Mouse (Mus musculus): Measurements from ENCODE around the gene Hnf1a. TPM values are rescaled to one million over a fixed set of nuclear protein-coding genes. Genes with fewer than 3 reads are reported as not detected.

Hnf1a gene
- total RNA-seq, 2 experiments from 2014 or later = not detected

- DNase-seq (ENCODE audit: extremely low spot score in 1 of 2, low spot score in 1 of 2) = no peak
Observed at GRCm38 (mm10) chr5:114908598-114909305, 62.1 kb downstream of the Hnf1a start.

DNA sequence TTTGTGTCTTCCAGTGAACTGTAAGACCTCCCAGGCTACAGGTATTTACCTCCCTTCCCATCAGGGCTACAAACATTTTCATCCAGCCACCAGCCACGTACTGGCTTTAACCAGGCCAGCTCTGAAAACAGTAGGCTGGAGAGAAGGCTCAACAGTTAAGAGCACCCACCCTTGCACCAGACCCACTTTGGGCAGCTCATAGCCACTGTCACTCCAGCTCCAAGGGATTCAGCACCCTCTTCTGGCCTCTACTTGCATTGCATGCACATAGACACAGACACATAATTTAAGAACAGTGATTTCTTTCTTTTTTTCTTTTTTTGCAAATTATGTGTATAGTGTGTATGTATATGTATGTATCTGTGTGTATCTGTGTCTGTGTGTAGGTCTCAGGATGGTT, 68.5 kb downstream of the Hnf1a start:
- DNase-seq (ENCODE audit: extremely low spot score in 1 of 2, low spot score in 1 of 2) = peak in 1 of 2 experiments; percentile 18

Other genes starting within 250 kb of the Hnf1a start
- 10 to 100 TPM; 41.1 to 43.1 TPM for gene Ankrd13a, start 196.4 kb downstream of the Hnf1a start, total RNA-seq (2021)
- gene Git2, start 195.6 kb downstream of the Hnf1a start, total RNA-seq (2021) = 10 to 100 TPM; 35.9 to 47.2 TPM
- gene 1500011B03Rik, start 147.6 kb downstream of the Hnf1a start, total RNA-seq (2021) = 100 to 1,000 TPM; 162 to 172 TPM
- not detected for gene 4930519G04Rik, start 117.4 kb downstream of the Hnf1a start, total RNA-seq (2021)
- under 1 TPM; 0.75 to 0.84 TPM for gene Gm9936, start 112.4 kb downstream of the Hnf1a start, total RNA-seq (2021)
- 1 to 10 TPM; 1.8 to 1.9 TPM for gene Oasl2, start 74.2 kb downstream of the Hnf1a start, total RNA-seq (2021)
- not detected for gene Oasl1, start 47.9 kb downstream of the Hnf1a start, total RNA-seq (2021)
- 100 to 1,000 TPM; 209 to 211 TPM for gene 2210016L21Rik, start 28.9 kb downstream of the Hnf1a start, total RNA-seq (2021)
- 10 to 100 TPM; 84.7 to 85.9 TPM for gene Sppl3, start 40.0 kb upstream of the Hnf1a start, total RNA-seq (2021)
- not detected for gene Gm10401, start 127.2 kb upstream of the Hnf1a start, total RNA-seq (2021)
- gene Acads, start 148.3 kb upstream of the Hnf1a start, total RNA-seq (2021) = 1 to 10 TPM; 8.0 to 8.1 TPM
- 10 to 100 TPM; 26.8 to 30.9 TPM for gene Unc119b, start 163.9 kb upstream of the Hnf1a start, total RNA-seq (2021)
- 10 to 100 TPM; 75.6 to 86.5 TPM for gene Mlec, start 187.1 kb upstream of the Hnf1a start, total RNA-seq (2021)
- 100 to 1,000 TPM; 118 to 121 TPM for gene Cabp1, start 223.3 kb upstream of the Hnf1a start, total RNA-seq (2021)